Mouse (Mus musculus) liver, postnatal 0 days (tissue): ENCODE results near the gene Iqcn.

ENCODE experiments used
- CTCF ChIP-seq: sonication (generic); IDR thresholded peaks from 2 replicates; pipeline ENCODE4 v1.5.1; 2016; ENCODE audit warnings: antibody characterized with exemption, low read depth
- EP300 ChIP-seq: IDR thresholded peaks from 2 replicates; pipeline ENCODE4 v1.6.1; 2016; ENCODE audit warnings: antibody characterized with exemption, low read depth, mild to moderate bottlenecking

DNA sequence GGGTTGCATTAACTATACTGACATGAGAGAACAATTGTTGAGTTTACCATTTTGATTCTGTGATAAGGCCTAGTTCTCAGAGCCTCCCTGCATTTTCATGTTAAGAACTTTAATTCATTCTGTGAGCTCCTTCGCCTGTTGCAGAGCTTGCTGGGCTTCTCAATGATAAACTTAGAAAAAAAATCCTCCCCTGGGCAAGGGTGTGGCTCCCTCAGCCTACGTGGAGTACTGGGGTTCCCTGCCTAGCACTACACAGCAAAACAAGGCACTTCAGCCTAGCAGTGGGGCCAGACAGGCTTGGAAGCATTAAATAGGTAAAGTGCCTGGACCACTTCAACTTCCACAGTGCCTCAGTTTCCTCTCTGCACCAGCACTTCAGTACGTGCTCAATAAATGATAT lies 21.8 kb upstream of the Iqcn start:
- TF ChIP-seq CTCF = no peak
- TF ChIP-seq EP300 = no peak
